Mouse (Mus musculus): ENCODE measurements around the gene Gtf2a1l.

DNA sequence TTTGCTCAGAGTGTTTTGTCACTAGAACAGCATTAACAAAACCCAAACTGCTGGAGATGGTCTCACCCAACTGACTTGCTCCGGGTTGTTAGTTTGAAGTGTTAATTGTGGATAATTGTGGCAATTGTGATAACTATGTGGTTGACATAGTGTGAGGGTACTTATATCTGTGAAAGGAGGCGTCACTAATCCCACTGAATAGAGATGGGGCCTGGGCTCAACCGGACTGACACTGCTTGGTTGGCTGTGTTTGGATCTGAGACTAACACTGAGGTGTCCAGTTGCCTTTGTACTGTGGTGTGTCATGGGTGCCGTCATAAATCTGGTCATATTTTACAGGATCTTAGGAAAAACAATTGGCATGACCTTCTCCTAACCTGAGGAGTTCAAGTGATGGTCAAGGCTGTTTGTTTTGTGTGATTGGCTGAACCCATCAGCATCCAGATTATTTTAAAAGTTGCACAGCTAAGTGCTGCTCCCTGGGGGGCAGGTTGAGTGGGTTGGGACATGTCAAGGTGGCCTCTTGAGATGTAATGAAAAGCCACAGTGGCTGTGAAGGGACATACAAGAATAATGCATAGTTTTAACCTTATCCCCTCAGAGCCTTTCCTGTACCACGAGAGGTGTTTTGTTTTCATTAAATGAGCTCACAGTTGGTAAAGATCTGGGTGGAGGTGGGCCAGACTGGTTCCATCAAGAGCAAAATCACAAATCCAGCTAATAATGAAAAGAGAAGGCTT is 95.1 kb downstream of the Gtf2a1l start:
- TF ChIP-seq CTCF (IDR thresholded peaks at IDR 0.05; ENCODE audit: low read depth, low read length) (no peak), POLR2A (IDR thresholded peaks at IDR 0.05; ENCODE audit: insufficient read depth, low read length) (no peak), EP300 (IDR thresholded peaks at IDR 0.05; ENCODE audit: insufficient read depth, low read depth, low read length) (no peak)

Data from ES-Bruce4 (cell line).